8 mouse cellular contexts compared by ENCODE assay signal in genomic region chr11:88717644-88718049, GRCm38 (mm10). TPM values are rescaled to one million over a fixed set of nuclear protein-coding genes. Genes with fewer than 3 reads are reported as not detected.
DNase-seq lines count a peak whose midpoint lies in the region; ATAC-seq and TF ChIP-seq lines count a peak whose summit lies in the region.

No protein-coding gene starts in this region.

- no peaks in the 10 kb centered on the region for H3K27me3 ChIP-seq in thymus, adult 2 months (ENCODE audit: control insufficient read depth, insufficient read depth, low read length)
- no peaks in the 10 kb centered on the region for H3K27me3 ChIP-seq in hindbrain, embryonic 14.5 days (ENCODE audit: control insufficient read depth, insufficient read depth, low read length)

- H3K36me3 ChIP-seq in thymus, adult 2 months (ENCODE audit: control insufficient read depth, insufficient read depth, low read length): peaks cover under 1% of the 10 kb centered on the region; the same call in 1 of the 2 replicates
- H3K36me3 ChIP-seq in hindbrain, embryonic 14.5 days (replicated peaks; ENCODE audit: control insufficient read depth, insufficient read depth): peaks cover 6% of the 10 kb centered on the region

- H3K9me3 ChIP-seq in hindbrain, embryonic 14.5 days (ENCODE audit: control insufficient read depth, low read length): no peaks in the 10 kb centered on the region

- TF ChIP-seq CTCF in thymus, adult 2 months (IDR thresholded peaks at IDR 0.05; ENCODE audit: borderline replicate concordance, control insufficient read depth, extremely low read depth, insufficient read depth, low read length, poor library complexity): no peak

- peak; percentile 52 for DNase-seq in cerebellum, adult 9-10 months
- DNase-seq in cerebellum, adult 11 months: no peak
- peak; percentile 16 for DNase-seq in thymus, adult 2 months
- no peak for DNase-seq in thymus, postnatal 25 days
- no peak for DNase-seq in hindbrain, embryonic 14.5 days (ENCODE audit: low spot score)
- DNase-seq in lung, postnatal 36 days: peak; percentile 32
- DNase-seq in urinary bladder, postnatal 10 days (ENCODE audit: low spot score): no peak
- no peak for DNase-seq in left cerebral cortex, postnatal 10 days (ENCODE audit: extremely low spot score in 1 of 2, low spot score in 2 of 2)

- whole genome bisulfite sequencing in thymus, adult 2 months: under 1% methylated on average over 38 of the region's 38 CpGs
- under 1% methylated on average over 38 of the region's 38 CpGs for WGBS in hindbrain, embryonic 14.5 days

- TF ChIP-seq POLR2A in thymus, adult 2 months (IDR thresholded peaks at IDR 0.05; ENCODE audit: control insufficient read depth, extremely low read depth, insufficient read depth, low read length, poor library complexity): no peak

- peak overlapping the region; percentile 95 for H3K4me2 ChIP-seq in hindbrain, embryonic 14.5 days (replicated peaks)

- H3K9ac ChIP-seq in hindbrain, embryonic 14.5 days: peak overlapping the region; percentile 97

- peaks cover 8% of the 10 kb centered on the region for H3K4me1 ChIP-seq in thymus, adult 2 months (replicated peaks; ENCODE audit: control insufficient read depth, insufficient read depth, low read length)
- peaks cover 38% of the 10 kb centered on the region for H3K4me1 ChIP-seq in hindbrain, embryonic 14.5 days (replicated peaks; ENCODE audit: control insufficient read depth, insufficient read depth, low read length)

- peak; percentile 47 for ATAC-seq in hindbrain, embryonic 14.5 days (ENCODE audit: low FRiP score)

- intact Hi-C loops in left cerebral cortex, postnatal 10 days (cut with DNase I): loop anchor here (5.0 to 10.0 kb wide), 2 partner anchors 135 to 163 kb away; no protein-coding TSS in a partner anchor

- peak overlapping the region; percentile 78; the same call in 1 of the 2 replicates for H3K27ac ChIP-seq in thymus, adult 2 months (ENCODE audit: control insufficient read depth, insufficient read depth, low read length)
- peak overlapping the region; percentile 96 for H3K27ac ChIP-seq in hindbrain, embryonic 14.5 days

- H3K4me3 ChIP-seq in thymus, adult 2 months (ENCODE audit: control insufficient read depth, insufficient read depth, low read length): peak overlapping the region; percentile 94
- H3K4me3 ChIP-seq in hindbrain, embryonic 14.5 days (replicated peaks; ENCODE audit: low read length): peak overlapping the region; percentile 94

RNA-seq across cellular contexts. Expression of gene Msi2, which starts 0.7 kb away (rescaled TPM):
- polyA plus RNA-seq in thymus, adult 2 months (2012; rRNA removed): 51.3 and 63.3 TPM in 2 replicates
- polyA plus RNA-seq in hindbrain, embryonic 14.5 days (2014; fragmentation: Nextera tagmentation; extraction: Ambion mirVana): 22.4 and 26.5 TPM in 2 replicates
- total RNA-seq in left cerebral cortex, postnatal 10 days (2021): 10 to 100 TPM; 75.5 to 87.5 TPM

Comparison
In these comparisons a context has a peak if more than half of its experiments do, and no peak if none do; other contexts are left out.
1. DNase-seq: peak in cerebellum, adult 9-10 months (single experiment), thymus, adult 2 months (single experiment) and lung, postnatal 36 days (single experiment); none in cerebellum, adult 11 months (single experiment), thymus, postnatal 25 days (single experiment), hindbrain, embryonic 14.5 days (single experiment), urinary bladder, postnatal 10 days (single experiment) and left cerebral cortex, postnatal 10 days (0 of 2).